Mouse (Mus musculus): ENCODE measurements at regions not wholly inside any gene's neighbourhood (a gene's known extent, or its start where the extent isn't known, plus 50 kb on each side); places are given as distances from the start of the nearest gene placed in this dataset.

DNA sequence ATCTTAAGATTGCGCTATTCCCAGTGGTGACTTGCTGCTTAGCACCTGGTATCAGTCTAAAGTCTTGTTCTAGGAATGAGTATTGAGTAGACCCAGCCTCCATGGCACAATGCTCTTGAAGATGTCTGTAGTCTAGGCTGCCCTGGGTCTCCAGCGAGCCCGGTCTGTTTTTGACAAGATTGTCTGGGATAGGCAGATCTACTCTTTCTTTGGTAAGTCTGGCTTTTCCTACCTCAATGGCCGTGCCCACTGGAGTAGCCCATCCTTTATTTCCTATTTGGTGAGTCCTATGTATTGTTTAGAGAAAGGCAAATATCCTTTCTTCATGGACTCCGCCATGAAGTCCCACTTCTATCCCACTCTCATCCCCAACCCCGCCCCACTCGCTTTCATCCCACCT, 227.2 kb upstream of the Ccdc122 start:
- TF ChIP-seq EP300 (IDR thresholded peaks at IDR 0.05) (no peak), CTCF (IDR thresholded peaks at IDR 0.05) (no peak)
